Mouse (Mus musculus) hindbrain, embryonic 11.5 days (tissue): ENCODE measurements at regions not wholly inside any gene's neighbourhood (a gene's known extent, or its start where the extent isn't known, plus 50 kb on each side); places are given as distances from the start of the nearest gene placed in this dataset.

Experiments used
- ATAC-seq: fragments of 200-750 bp; cut with Nextera tagmentation; 2 replicates; pipeline ENCODE4 v1.8.0; 2017; ENCODE audit warnings: mild to moderate bottlenecking, moderate TSS enrichment, moderate library complexity; ENCODE audit not compliant: low FRiP score
- DNase-seq: peaks from one replicate; pipeline ENCODE4 v3.0.0-alpha.2; 2015; ENCODE audit warnings: low spot score
- H3K27ac ChIP-seq: fragments of 300-500 bp; sonication (generic); 2 replicates; pipeline ENCODE4 v1.5.1; 2014; ENCODE audit warnings: mild to moderate bottlenecking, low read depth, low read length
- H3K27me3 ChIP-seq: fragments of 300-500 bp; sonication (generic); 2 replicates; pipeline ENCODE4 v1.6.1; 2014; ENCODE audit warnings: mild to moderate bottlenecking, low read length, moderate library complexity, mixed read lengths; ENCODE audit not compliant: control insufficient read depth, insufficient read depth
- H3K36me3 ChIP-seq: fragments of 300-500 bp; sonication (generic); 2 replicates; pipeline ENCODE4 v1.6.1; 2014; ENCODE audit warnings: mild to moderate bottlenecking, low read length, moderate library complexity, mixed read lengths; ENCODE audit not compliant: control insufficient read depth, insufficient read depth
- H3K4me1 ChIP-seq: fragments of 300-500 bp; sonication (generic); replicated peaks from 2 replicates; pipeline ENCODE4 v1.6.1; 2014; ENCODE audit warnings: low read length, mixed read lengths; ENCODE audit not compliant: control insufficient read depth, insufficient read depth
- H3K4me2 ChIP-seq: fragments of 300-500 bp; sonication (generic); replicated peaks from 2 replicates; pipeline ENCODE4 v1.6.1; 2014; ENCODE audit warnings: mild to moderate bottlenecking, low read depth, low read length
- H3K4me3 ChIP-seq: fragments of 300-500 bp; sonication (generic); 2 replicates; pipeline ENCODE4 v1.5.1; 2014; ENCODE audit warnings: low read depth, low read length
- H3K9ac ChIP-seq: fragments of 300-500 bp; sonication (generic); 2 replicates; pipeline ENCODE4 v1.6.1; 2014; ENCODE audit warnings: low read depth, low read length
- H3K9me3 ChIP-seq: fragments of 300-500 bp; sonication (generic); 2 replicates; pipeline ENCODE4 v1.6.1; 2016; ENCODE audit warnings: low read length; ENCODE audit not compliant: control insufficient read depth
- WGBS: fragments of 180-500 bp; shearing (Covaris S2); extraction: QIAGEN DNeasy Blood & Tissue Kit; methylation state at CpG from one replicate; pipeline ENCODE4 v1.1.7; 2014; 5-methylcytosine and 5-hydroxymethylcytosine counted together

DNA sequence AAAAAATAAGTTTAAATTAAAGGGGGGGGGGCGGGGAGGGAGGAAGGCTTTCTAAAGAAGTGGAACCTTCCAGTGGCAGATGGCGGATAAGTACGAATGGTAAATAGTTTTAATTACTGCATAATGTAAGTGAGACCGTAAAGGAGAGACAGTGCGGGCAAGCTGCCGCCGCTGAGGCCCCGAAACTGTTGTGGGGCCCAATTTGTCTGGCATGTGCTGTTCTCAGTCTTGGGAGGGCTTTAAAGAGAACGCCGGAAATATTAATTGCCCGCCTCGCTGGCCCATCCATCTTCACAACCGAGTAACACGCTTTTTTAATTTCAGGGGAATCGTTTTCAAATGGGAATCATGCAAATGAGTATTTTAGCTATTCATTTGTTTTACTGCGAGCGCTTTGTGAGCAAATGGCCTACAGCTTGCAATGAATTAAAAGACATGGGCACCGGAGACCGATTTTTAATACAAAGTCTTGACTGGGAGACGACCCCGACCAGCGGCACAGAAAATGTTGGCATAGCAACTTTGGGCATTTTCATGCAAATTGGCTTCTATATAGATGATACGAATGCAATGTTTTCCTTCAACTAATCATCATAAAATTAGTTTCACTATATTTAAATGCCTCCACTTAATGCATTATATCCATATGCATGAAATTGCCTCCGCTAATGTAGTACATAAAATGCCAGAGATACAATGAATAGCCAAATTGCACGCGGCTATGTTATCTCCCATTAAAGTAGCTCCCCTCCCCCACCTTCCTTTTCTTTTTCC lies 122.9 kb upstream of the Smad3 start:
- H3K4me3 ChIP-seq: peak overlapping the region; percentile 16; the same call in 1 of the 2 replicates
- ATAC-seq (peak; percentile 76), DNase-seq (peak; percentile 62)
- peak overlapping the region; percentile 28; the same call in 1 of the 2 replicates for H3K9ac ChIP-seq
- H3K4me2 ChIP-seq: peak overlapping the region; percentile 35
- WGBS: 13% methylated on average over 26 of the region's 26 CpGs
- H3K36me3 ChIP-seq: no peaks in the 10 kb centered on the region
- no peaks in the 10 kb centered on the region; the same call in 1 of the 2 replicates for H3K4me1 ChIP-seq
- no peaks in the 10 kb centered on the region for H3K9me3 ChIP-seq
- H3K27ac ChIP-seq: no peak overlapping the region
- 0 out of 2 replicates have a peak, but pooled peaks cover 2% of the 10 kb centered on the region for H3K27me3 ChIP-seq

DNA sequence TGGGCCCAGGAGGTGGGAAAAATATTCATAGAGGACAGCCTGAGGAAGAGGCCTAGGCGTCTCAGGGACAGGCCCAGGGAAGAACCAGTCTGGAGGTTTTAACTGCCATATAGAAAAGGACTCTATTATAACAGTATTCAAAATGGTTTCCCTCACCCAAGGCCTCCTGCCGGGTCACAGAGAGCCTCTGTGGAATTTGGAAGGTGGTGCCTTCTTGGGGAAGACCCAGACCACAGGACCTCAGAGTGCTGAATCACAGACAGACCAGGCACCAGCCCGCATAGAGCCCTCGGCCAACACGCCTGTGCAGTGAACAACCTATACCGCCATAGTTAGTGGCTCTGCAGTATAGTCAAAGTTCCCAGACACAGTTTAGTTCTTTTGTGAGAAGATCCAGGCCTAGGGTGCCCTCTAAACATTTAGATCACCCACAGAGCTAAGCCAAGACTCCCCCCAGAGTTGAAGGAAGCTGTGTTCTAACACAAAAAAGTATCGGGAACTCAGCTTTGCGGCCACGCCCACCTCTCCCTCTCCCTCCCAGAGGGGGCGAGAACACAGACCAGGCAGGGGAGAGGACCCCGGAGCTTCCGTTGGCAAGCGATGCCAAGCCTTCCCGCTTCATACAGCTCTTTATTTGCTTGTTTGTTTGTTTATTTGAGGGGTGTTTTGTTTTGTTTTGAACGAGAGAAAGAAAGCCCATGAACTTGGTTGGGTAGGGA lies 122.1 kb upstream of the Smad3 start:
- no peak overlapping the region for H3K4me3 ChIP-seq
- 0 out of 2 replicates have a peak, but pooled peaks cover 2% of the 10 kb centered on the region for H3K27me3 ChIP-seq
- H3K4me1 ChIP-seq: no peaks in the 10 kb centered on the region; the same call in 1 of the 2 replicates
- no peak overlapping the region for H3K9ac ChIP-seq
- H3K27ac ChIP-seq: peak overlapping the region; percentile 48; the same call in 1 of the 2 replicates
- ATAC-seq (peak; percentile 34; the same call in 1 of the 2 replicates), DNase-seq (peak; percentile 67)
- H3K4me2 ChIP-seq: peak overlapping the region; percentile 35
- 17% methylated on average over 15 of the region's 15 CpGs for WGBS
- H3K36me3 ChIP-seq: no peaks in the 10 kb centered on the region
- H3K9me3 ChIP-seq: no peaks in the 10 kb centered on the region

- no peaks in the 10 kb centered on the region for H3K9me3 ChIP-seq
- no peaks in the 10 kb centered on the region for H3K36me3 ChIP-seq
- H3K9ac ChIP-seq: no peak overlapping the region
- no peak overlapping the region for H3K4me2 ChIP-seq
- H3K4me3 ChIP-seq: no peak overlapping the region
- DNase-seq (no peak), ATAC-seq (no peak)
- H3K27me3 ChIP-seq: 0 out of 2 replicates have a peak, but pooled peaks cover 2% of the 10 kb centered on the region
- no peaks in the 10 kb centered on the region; the same call in 1 of the 2 replicates for H3K4me1 ChIP-seq
- 72% methylated on average over 7 of the region's 7 CpGs for WGBS
- no peak overlapping the region for H3K27ac ChIP-seq
Observed at GRCm38 (mm10) chr9:63877864-63878263, 120.1 kb upstream of the Smad3 start.

DNA sequence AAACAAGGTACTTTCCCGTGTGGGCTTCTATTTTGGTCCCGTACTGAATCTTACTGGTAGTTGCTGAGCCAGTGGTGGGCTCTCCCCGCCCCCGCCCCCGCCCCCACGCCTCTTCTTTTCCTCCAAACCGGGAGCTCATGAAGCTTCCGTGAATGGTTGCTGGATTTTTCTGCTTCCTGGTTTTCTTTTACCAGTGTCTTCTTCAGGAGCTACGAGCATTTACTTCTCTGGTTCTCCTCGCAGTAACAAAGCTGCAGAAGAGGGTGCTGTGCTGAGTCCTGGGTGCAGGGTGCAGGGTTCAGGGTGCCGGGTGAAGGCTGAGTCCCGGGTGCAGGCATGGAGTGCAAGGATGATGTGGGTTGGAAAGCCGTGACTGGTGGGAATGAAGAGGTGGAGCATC lies 119.1 kb upstream of the Smad3 start:
- 47% methylated on average over 13 of the region's 13 CpGs for WGBS
- H3K9me3 ChIP-seq: no peaks in the 10 kb centered on the region
- no peak for ATAC-seq
- no peak for DNase-seq
- H3K9ac ChIP-seq: no peak overlapping the region
- H3K27me3 ChIP-seq: no peaks in the 10 kb centered on the region
- H3K4me3 ChIP-seq: no peak overlapping the region
- H3K36me3 ChIP-seq: no peaks in the 10 kb centered on the region
- no peaks in the 10 kb centered on the region; the same call in 1 of the 2 replicates for H3K4me1 ChIP-seq
- H3K27ac ChIP-seq: no peak overlapping the region
- no peak overlapping the region for H3K4me2 ChIP-seq

DNA sequence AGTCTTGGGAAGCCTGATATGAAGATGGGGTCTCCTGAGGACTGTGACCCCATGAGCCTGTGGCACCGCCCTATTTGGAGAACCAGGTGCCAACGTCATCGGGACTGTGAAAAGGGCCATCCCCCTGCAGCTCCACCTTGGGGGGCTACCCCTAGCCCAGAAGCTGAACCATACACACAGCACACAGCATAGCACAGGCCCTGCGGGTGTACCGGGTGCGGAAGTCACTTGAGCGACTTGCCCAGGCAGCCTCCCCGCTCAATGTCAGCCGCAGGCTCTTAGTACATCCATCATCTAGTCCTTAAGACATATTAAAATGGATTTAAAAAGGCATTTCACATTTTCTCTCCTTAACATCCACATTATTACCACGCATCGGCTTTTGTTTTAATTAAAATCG lies 118.2 kb upstream of the Smad3 start:
- no peaks in the 10 kb centered on the region for H3K9me3 ChIP-seq
- H3K4me2 ChIP-seq: no peak overlapping the region
- ATAC-seq (no peak), DNase-seq (no peak)
- H3K9ac ChIP-seq: no peak overlapping the region
- H3K4me3 ChIP-seq: no peak overlapping the region
- WGBS: 88% methylated on average over 12 of the region's 12 CpGs
- no peaks in the 10 kb centered on the region for H3K27me3 ChIP-seq
- H3K4me1 ChIP-seq: no peaks in the 10 kb centered on the region; the same call in 1 of the 2 replicates
- no peaks in the 10 kb centered on the region for H3K36me3 ChIP-seq
- no peak overlapping the region for H3K27ac ChIP-seq

DNA sequence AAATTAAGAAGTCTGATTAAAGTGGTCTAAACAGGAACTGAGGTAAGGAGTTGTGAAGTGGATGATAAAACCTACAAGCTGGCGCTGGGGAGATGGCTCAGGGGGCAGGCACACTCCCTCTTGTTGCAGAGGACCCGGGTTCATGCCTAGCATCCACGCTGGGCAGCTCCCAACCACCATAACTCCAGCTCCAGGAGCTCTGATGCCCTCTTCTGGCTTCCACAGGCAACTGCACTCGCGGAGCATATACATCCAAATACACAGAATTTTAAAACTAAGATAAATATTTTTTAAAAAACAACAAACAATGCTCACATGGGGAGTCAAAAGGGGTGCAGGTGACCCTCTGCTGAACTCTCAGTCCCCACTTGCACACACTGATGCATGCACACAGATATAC lies 117.4 kb upstream of the Smad3 start:
- Histone ChIP-seq H3K4me2 (no peak overlapping the region), H3K4me1 (no peaks in the 10 kb centered on the region; the same call in 1 of the 2 replicates), H3K4me3 (no peak overlapping the region), H3K27me3 (no peaks in the 10 kb centered on the region), H3K9ac (no peak overlapping the region), H3K36me3 (no peaks in the 10 kb centered on the region), H3K9me3 (no peaks in the 10 kb centered on the region), H3K27ac (no peak overlapping the region)
- DNase-seq: no peak
- WGBS: 88% methylated on average over 5 of the region's 5 CpGs
- ATAC-seq: no peak

- Histone ChIP-seq H3K27me3 (no peaks in the 10 kb centered on the region), H3K4me1 (no peaks in the 10 kb centered on the region), H3K9me3 (no peaks in the 10 kb centered on the region), H3K27ac (no peak overlapping the region; the same call in 1 of the 2 replicates), H3K4me3 (no peak overlapping the region), H3K36me3 (no peaks in the 10 kb centered on the region), H3K9ac (no peak overlapping the region), H3K4me2 (no peak overlapping the region)
- 32% methylated on average over 11 of the region's 11 CpGs for WGBS
- DNase-seq (no peak), ATAC-seq (no peak)
Observed at GRCm38 (mm10) chr9:63864350-63864749, 106.6 kb upstream of the Smad3 start.

DNA sequence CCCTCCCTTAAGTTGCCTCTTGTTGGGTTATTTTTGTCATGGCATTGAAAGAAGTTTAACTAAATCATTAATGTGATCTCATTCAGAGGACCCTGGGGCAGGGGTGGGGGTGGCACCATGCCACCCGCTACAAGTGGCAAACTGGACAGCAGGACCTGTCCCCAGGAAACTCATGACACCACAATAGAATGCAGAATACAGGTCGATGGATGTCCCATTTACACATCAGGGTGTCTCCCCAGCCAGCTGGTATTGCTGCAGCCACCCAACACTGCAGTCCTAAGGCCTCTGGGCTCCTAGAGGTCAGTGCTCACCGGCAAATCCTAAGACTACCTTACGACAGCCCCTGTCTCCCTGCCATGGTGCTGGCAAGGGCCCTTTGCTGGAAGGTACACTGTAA lies 105.5 kb upstream of the Smad3 start:
- 83% methylated on average over 4 of the region's 4 CpGs for WGBS

More for the DNA sequence above, 105.5 kb upstream of the Smad3 start:
- H3K36me3 ChIP-seq: no peaks in the 10 kb centered on the region
- H3K27ac ChIP-seq: no peak overlapping the region
- ATAC-seq (no peak), DNase-seq (no peak)
- H3K9ac ChIP-seq: no peak overlapping the region
- H3K4me1 ChIP-seq: no peaks in the 10 kb centered on the region
- no peak overlapping the region for H3K4me2 ChIP-seq
- no peaks in the 10 kb centered on the region for H3K9me3 ChIP-seq
- H3K4me3 ChIP-seq: no peak overlapping the region
- no peaks in the 10 kb centered on the region for H3K27me3 ChIP-seq
